Mouse (Mus musculus): ENCODE results near the gene Ddr2. TPM values are rescaled to one million over a fixed set of nuclear protein-coding genes. Genes with fewer than 3 reads are reported as not detected.
"Not testable (repeated sequence)": the region's sequence is repeated elsewhere in the genome, so short reads cannot be mapped to it uniquely, and the experiment has no call there.

The Ddr2 gene
- polyA plus RNA-seq, 1 experiment from 2014 or later, result 30.7 TPM

DNA sequence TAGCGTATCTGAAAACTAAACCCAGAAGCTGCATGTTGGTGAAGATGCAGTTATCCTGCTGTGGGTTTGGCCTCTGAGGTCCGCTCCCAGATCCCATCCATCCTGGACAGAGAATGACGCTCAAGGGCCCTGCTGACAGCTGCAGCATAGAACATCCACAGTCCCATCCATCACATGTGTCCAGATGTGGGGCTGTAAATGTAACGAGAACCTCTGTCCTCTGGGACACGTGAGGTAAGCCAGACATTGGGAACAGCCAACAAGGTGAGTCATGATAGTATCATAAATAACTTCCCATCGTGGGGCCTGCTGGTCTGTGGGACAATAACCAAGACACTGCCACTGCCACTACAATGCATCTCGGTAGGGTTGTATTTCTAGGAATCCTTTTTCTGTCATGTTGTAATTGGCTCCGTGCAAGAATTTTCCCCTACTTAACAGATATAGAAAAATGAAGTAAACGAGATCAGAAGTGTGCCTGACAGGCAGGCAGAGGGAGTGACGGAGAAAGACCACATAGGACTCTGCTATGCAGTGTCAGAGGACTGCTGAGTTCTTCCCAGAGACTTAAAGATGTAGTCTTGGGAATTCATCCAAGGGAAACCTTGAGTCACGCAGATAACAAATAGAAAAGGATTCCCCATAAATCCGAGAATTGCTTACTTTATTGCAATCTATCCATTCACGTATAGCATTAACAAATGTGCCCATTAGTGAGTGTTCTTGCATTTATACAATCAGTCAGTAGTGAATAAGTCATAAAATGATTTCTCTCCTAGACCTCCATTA, 101.9 kb downstream of the Ddr2 start:
- Histone ChIP-seq H3K27ac (no peak overlapping the region), H3K4me3 (no peak overlapping the region), H3K4me1 (no peaks in the 10 kb centered on the region), H3K9me3 (no peaks in the 10 kb centered on the region), H3K27me3 (ENCODE audit: poor library complexity, severe bottlenecking) (no peaks in the 10 kb centered on the region), H3K36me3 (replicated peaks) (no peaks in the 10 kb centered on the region)
- DNase-seq (ENCODE audit: extremely low spot score, low spot score), result no peak
- 95% methylated on average over 13 of the region's 13 CpGs for WGBS

DNA sequence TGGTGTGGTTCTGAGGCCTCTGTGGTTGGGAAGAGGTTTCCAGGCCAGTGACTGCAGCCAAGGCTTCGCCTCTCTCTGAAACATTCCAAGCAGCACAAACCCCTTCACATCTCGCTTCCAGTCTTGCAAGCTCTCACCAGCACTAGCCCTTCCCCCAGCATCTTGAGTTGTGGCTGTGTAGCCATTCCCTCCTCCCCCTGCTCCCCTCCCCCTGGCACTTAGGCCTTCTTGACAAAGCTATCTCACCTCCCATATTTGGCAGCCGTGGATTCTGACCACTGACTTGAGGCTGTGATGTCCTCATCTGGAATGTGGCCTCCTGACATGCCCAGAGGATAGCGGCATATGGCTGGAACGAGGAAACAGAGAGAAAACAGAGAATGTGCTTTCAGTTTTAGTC, 104.0 kb downstream of the Ddr2 start:
- no peaks in the 10 kb centered on the region for H3K36me3 ChIP-seq (replicated peaks)
- WGBS, result 74% methylated on average over 5 of the region's 5 CpGs
- no peak overlapping the region for H3K27ac ChIP-seq
- H3K4me3 ChIP-seq, result no peak overlapping the region
- no peaks in the 10 kb centered on the region for H3K9me3 ChIP-seq
- DNase-seq (ENCODE audit: extremely low spot score, low spot score), result no peak
- no peaks in the 10 kb centered on the region for H3K27me3 ChIP-seq (ENCODE audit: poor library complexity, severe bottlenecking)
- no peaks in the 10 kb centered on the region for H3K4me1 ChIP-seq

DNA sequence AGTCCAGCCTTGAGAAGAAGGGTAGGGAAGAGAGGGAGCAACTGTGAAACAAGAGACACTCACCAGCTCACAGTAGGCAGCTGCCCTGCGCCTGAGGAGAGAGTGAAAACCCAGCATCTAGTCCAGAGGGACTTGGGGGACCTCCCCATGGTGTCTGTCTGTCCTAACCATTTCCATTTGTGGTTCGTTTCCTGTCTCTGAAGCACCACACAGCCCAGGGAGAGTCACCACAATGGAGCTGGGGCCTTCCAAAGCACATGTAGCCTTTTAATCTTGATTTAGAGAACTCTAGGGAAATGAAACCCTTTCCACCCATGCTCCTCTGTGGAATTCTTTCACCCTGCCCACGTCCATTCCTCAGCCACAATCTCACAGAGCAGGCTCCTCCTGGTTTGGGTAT, 105.3 kb downstream of the Ddr2 start:
- no peaks in the 10 kb centered on the region for H3K36me3 ChIP-seq (replicated peaks)
- no peak overlapping the region for H3K27ac ChIP-seq
- no peaks in the 10 kb centered on the region for H3K27me3 ChIP-seq (ENCODE audit: poor library complexity, severe bottlenecking)
- WGBS, result 82% methylated on average over 3 of the region's 3 CpGs
- no peak overlapping the region for H3K4me3 ChIP-seq
- DNase-seq (ENCODE audit: extremely low spot score, low spot score), result no peak
- H3K4me1 ChIP-seq, result no peaks in the 10 kb centered on the region
- H3K9me3 ChIP-seq, result no peaks in the 10 kb centered on the region

DNA sequence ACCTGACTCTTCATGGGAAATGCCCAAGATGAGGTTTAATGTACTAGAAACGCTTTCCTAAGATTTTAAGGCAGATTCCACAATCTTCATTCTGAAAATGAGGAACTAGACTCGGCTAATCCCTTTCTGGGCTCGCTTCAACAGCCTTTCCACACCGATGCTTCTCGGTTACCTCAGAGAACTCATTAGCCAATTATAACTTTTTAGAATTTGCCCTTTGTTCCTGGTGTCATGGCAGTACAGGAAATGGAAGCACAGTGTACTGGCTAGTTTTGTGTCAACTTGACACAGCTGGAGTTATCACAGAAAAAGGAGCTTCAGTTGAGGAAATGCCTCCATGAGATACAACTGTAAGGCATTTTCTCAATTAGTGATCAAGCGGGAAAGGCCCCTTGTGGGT, 116.7 kb downstream of the Ddr2 start:
- 91% methylated on average over 6 of the region's 6 CpGs for whole genome bisulfite sequencing
- H3K4me1 ChIP-seq; H3K9me3 ChIP-seq; H3K4me3 ChIP-seq; DNase-seq (ENCODE audit: extremely low spot score, low spot score); H3K27me3 ChIP-seq (ENCODE audit: poor library complexity, severe bottlenecking); H3K36me3 ChIP-seq (replicated peaks); H3K27ac ChIP-seq: not testable (repeated sequence)

DNA sequence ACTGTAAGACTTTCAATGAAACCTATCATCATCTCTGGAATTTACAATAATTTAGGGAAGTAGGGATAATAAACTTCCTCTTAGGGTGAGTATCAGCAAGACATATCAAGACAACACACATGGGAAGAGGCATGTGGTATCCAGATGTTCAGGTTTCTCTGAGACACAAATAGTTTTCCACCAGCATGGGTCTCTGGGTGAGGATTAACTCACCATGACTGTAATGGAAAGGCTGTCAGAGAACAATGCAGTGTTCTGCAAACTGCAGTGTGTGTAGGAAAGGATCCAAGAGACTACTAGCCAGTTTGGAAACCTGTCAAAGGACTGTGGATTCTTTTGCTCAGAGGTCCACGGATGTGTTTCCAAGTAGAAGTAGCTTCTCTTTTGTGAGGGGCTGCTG, 124.4 kb downstream of the Ddr2 start:
- Histone ChIP-seq H3K27me3 (ENCODE audit: poor library complexity, severe bottlenecking) (no peaks in the 10 kb centered on the region), H3K4me3 (no peak overlapping the region), H3K36me3 (replicated peaks) (peaks cover 6% of the 10 kb centered on the region), H3K27ac (no peak overlapping the region), H3K4me1 (no peaks in the 10 kb centered on the region), H3K9me3 (0 out of 2 replicates have a peak, but pooled peaks cover 8% of the 10 kb centered on the region)
- DNase-seq (ENCODE audit: extremely low spot score, low spot score), result no peak
- 67% methylated on average over 1 of the region's 1 CpGs for WGBS

DNA sequence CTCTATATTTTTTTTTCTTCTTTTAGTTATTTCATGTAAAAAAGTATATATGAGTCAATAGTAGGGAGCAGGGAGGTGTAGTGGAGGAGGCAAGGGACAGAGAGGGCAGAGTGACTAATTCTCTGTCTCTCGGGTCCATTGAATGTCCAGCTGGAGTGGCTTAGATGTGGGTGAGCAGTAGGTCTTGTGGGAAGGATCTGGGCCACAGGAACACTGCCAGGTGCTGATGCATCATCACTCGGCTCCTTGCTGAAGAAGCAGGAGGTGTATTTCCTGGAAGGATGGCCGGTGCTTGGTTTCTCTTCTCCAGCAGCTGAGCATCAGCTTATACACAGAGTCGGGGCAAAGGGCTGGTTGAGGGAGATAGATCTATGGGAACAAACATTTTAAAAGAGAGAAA, 132.9 kb downstream of the Ddr2 start:
- Histone ChIP-seq H3K4me1 (no peaks in the 10 kb centered on the region), H3K9me3 (no peaks in the 10 kb centered on the region), H3K27ac (no peak overlapping the region), H3K4me3 (no peak overlapping the region), H3K27me3 (ENCODE audit: poor library complexity, severe bottlenecking) (no peaks in the 10 kb centered on the region), H3K36me3 (replicated peaks) (no peaks in the 10 kb centered on the region)
- no peak for DNase-seq (ENCODE audit: extremely low spot score, low spot score)
- 89% methylated on average over 4 of the region's 4 CpGs for WGBS

DNA sequence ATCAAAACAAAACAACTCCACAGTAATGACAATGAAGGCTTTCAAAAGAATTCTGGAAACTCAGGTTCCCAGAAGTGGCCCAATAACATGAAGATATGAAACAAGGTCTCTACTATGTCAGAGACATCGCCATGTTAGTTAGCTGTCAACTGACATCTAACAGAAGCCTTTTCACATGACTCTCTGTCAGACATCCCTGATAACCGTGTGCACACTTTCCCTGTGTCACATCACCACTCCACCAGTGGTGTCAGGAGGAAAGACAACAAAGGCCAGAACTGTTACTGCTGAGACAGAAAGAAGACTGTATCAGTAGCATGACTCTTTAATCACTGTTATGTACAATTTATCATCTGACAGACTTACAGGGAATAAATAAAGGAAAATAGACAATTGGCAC, 138.6 kb downstream of the Ddr2 start:
- Histone ChIP-seq H3K4me1 (peaks cover 26% of the 10 kb centered on the region), H3K27me3 (ENCODE audit: poor library complexity, severe bottlenecking) (no peaks in the 10 kb centered on the region), H3K36me3 (replicated peaks) (peaks cover 4% of the 10 kb centered on the region), H3K9me3 (no peaks in the 10 kb centered on the region), H3K27ac (no peak overlapping the region), H3K4me3 (no peak overlapping the region)
- DNase-seq (ENCODE audit: extremely low spot score, low spot score), result no peak
- WGBS, result 87% methylated on average over 2 of the region's 2 CpGs

DNA sequence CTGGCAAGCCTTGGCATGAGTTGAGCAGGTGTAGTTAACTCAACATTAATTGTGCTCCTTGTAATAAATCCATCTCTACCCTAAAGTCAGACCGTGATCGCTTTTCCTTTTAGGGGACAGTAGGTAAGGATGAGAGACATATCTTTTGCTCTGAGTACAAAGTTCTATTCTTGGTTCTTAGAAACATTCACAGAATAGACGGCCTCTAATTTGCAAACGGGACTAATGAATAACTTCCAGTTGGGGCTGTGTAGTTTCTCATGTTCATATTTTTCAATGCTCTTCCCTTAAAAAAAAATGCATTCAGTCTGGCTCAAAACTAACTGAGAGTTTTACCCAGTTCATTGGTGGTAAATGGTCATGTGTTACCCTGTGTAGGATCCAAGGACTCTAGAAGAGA, 139.6 kb downstream of the Ddr2 start:
- Histone ChIP-seq H3K27ac (no peak overlapping the region), H3K36me3 (replicated peaks) (peaks cover 14% of the 10 kb centered on the region), H3K27me3 (ENCODE audit: poor library complexity, severe bottlenecking) (no peaks in the 10 kb centered on the region), H3K4me3 (no peak overlapping the region), H3K9me3 (no peaks in the 10 kb centered on the region), H3K4me1 (peaks cover 26% of the 10 kb centered on the region)
- no peak for DNase-seq (ENCODE audit: extremely low spot score, low spot score)
- WGBS, result 93% methylated on average over 4 of the region's 4 CpGs

DNA sequence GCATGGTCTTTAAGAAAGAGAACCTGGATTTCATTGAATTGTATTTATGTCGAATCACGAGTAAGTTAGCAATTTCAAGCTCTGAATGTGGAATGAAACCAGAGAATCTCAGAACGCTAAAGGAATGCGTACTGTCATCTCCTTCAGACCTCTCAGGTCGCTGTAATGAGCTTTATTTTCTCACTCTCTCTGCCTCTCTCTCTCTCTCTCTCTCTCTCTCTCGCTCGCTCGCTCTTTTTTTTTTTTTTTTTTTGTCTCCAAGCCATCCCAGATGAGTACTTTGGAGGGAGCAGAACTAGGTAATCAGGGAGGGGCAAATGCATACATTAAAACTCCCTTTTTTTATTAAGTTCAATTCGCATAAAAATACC, 141.1 kb downstream of the Ddr2 start:
- DNase-seq (ENCODE audit: extremely low spot score, low spot score), result no peak
- no peaks in the 10 kb centered on the region for H3K9me3 ChIP-seq
- WGBS, result 1% methylated on average over 9 of the region's 9 CpGs

DNA sequence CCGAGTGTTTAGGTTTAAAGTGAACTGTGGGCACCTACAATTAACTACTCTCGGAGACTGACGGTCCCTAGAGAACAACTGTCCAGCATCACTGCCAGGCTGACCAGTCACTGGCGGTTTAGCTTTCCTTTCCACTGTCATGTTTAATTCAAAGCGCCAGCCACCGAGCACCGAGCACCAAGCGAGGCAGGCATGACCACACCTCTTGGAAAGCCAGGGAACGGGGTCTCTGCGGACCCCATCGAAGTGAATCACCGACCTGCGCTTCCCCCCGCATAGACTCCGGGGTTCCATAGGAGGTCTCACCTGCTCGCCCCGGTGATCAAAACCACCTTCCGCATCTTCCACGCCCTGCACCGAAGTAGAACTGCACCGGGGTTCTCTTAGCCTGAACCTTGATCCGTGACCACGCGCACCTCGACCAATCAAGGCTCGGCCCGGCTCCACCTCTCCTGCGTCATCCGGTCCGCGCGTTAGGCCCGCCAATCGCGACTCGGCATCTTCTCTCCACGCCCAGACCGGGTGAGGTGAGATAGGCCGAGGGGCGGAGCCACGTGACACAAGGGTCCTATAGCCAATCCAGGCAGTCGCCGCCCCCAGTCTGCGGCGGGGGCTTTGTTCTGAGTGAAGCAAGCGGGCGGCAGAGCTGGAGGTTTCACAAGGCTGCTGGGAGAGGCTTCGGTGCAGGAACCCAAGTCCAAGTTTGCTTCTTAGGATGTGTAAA, 141.6 kb downstream of the Ddr2 start, which contains the start of gene Hsd17b7:
Gene Hsd17b7 (minus strand): TSS at position 450 of the 724 bp plus-strand sequence.
- H3K4me3 ChIP-seq, result peak within 1 kb of the TSS; percentile 74
- H3K27me3 ChIP-seq (ENCODE audit: poor library complexity, severe bottlenecking), result no peaks in the 10 kb centered on the region
- H3K4me1 ChIP-seq, result peaks cover 26% of the 10 kb centered on the region
- no peaks in the 10 kb centered on the region for H3K9me3 ChIP-seq
- 1% methylated on average over 48 of the region's 48 CpGs for WGBS
- H3K36me3 ChIP-seq (replicated peaks), result peaks cover 34% of the 10 kb centered on the region
- peak; percentile 99 for DNase-seq (ENCODE audit: extremely low spot score, low spot score)
- peak within 1 kb of the TSS; percentile 89 for H3K27ac ChIP-seq

More for the DNA sequence above, 141.1 kb downstream of the Ddr2 start:
- Histone ChIP-seq H3K4me3 (peak overlapping the region; percentile 74), H3K27me3 (ENCODE audit: poor library complexity, severe bottlenecking) (no peaks in the 10 kb centered on the region), H3K27ac (peak overlapping the region; percentile 89), H3K4me1 (peaks cover 26% of the 10 kb centered on the region), H3K36me3 (replicated peaks) (peaks cover 29% of the 10 kb centered on the region)

DNA sequence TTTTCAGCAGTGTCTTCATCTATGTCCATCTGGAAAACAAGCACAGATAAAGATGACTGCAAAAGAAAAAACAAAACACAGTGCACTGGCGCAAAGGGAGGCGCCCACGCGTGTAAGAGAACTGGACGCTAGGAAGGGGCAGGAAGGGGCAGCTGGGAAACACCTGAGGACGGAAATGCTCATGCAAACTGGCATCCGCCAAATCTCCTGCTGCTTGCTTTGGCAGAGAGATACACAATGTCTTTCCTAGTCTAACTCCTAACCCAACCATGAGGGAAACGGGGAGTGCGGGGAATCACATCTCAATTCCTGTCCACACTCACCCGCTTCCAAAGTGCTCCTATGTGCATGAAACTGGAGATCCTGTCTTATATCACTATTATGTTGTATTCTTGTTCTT, 157.5 kb downstream of the Ddr2 start:
- 96% methylated on average over 10 of the region's 10 CpGs for WGBS
- Histone ChIP-seq H3K9me3 (no peaks in the 10 kb centered on the region), H3K36me3 (replicated peaks) (peaks cover 83% of the 10 kb centered on the region), H3K27me3 (ENCODE audit: poor library complexity, severe bottlenecking) (no peaks in the 10 kb centered on the region), H3K4me3 (no peak overlapping the region), H3K4me1 (no peaks in the 10 kb centered on the region), H3K27ac (no peak overlapping the region)
- DNase-seq (ENCODE audit: extremely low spot score, low spot score), result no peak

DNA sequence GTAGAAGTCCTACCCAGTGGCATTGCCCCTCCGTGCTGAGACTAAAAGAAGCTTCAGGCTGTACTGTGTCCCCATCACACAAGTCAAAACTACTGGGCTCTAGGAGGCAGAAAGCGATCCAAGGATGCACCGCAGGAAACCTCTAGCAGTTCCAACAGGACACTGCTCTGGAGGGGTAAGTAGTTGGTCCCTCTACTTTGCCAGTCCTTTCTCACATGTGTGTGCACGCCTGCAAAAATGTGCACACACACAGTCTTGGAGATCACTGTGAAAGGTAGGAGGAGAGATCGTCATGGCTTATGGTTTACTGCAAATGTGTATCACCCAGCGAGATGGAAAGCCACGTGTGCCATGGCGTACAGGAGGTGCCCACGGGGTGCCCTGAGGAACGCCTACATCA, 157.9 kb downstream of the Ddr2 start:
- Histone ChIP-seq H3K36me3 (replicated peaks) (peaks cover 79% of the 10 kb centered on the region), H3K4me3 (no peak overlapping the region), H3K9me3 (no peaks in the 10 kb centered on the region), H3K27me3 (ENCODE audit: poor library complexity, severe bottlenecking) (no peaks in the 10 kb centered on the region), H3K27ac (no peak overlapping the region), H3K4me1 (no peaks in the 10 kb centered on the region)
- 96% methylated on average over 10 of the region's 10 CpGs for WGBS
- no peak for DNase-seq (ENCODE audit: extremely low spot score, low spot score)

DNA sequence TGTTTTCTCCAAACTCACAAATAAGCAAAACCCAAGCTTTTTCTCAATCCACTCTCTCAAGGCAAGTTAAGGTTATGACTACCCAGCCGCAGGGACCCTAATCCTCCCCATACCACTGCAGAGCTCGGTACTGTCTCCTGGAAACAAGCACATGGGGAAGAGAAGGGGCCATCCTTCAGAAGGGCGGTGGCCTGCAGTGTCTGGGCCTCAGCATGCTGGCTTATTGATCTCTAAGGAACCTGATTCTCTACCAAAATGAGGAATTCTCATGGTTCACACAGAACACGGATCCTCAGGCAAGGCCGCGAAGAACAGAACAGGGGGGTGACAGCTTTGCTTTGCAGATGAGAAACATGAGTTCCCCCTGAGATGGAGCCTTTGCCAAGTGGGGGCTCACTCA, 159.0 kb downstream of the Ddr2 start:
- peaks cover 68% of the 10 kb centered on the region for H3K36me3 ChIP-seq (replicated peaks)
- 95% methylated on average over 6 of the region's 6 CpGs for WGBS

More for the DNA sequence above, 159.0 kb downstream of the Ddr2 start:
- Histone ChIP-seq H3K9me3 (no peaks in the 10 kb centered on the region), H3K4me1 (no peaks in the 10 kb centered on the region), H3K27ac (no peak overlapping the region), H3K27me3 (ENCODE audit: poor library complexity, severe bottlenecking) (no peaks in the 10 kb centered on the region), H3K4me3 (no peak overlapping the region)
- DNase-seq (ENCODE audit: extremely low spot score, low spot score), result no peak
